Mouse (Mus musculus) brain, embryonic 14.5 days (tissue): ENCODE measurements around the gene Gm44790.

ENCODE experiments used
- CTCF ChIP-seq: fragments of 200-500 bp; IDR thresholded peaks from 2 replicates; pipeline ENCODE4 v1.5.1; 2012; ENCODE audit warnings: inconsistent platforms, mild to moderate bottlenecking, moderate library complexity, borderline replicate concordance; ENCODE audit not compliant: insufficient read depth, insufficient read length; ENCODE audit errors: extremely low read depth
- POLR2A ChIP-seq: fragments of 200-500 bp; IDR thresholded peaks from 2 replicates; pipeline ENCODE4 v1.6.1; 2012; ENCODE audit warnings: mild to moderate bottlenecking, inconsistent platforms, borderline replicate concordance; ENCODE audit not compliant: poor library complexity, insufficient read depth, insufficient read length, severe bottlenecking; ENCODE audit errors: extremely low read depth

DNA sequence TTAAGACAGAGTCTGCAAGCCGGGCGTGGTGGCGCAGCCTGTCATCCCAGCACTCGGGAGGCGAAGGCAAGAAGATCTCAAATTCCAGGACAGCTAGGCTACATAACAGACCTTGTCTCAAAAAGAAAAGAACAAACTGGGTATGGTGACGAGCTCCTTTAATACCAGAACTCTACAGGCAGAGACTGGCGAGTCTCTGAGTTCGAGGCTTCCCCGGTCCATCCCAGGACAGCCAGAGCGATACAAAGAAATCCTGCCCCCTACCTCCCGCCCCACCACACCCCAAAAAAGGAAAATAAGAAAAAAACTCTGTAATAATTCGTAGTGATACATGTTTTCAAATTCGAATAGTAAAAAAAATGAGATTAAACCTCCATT is 12.7 kb downstream of the Gm44790 start:
- no peak for TF ChIP-seq CTCF
- TF ChIP-seq POLR2A: no peak
